Mouse (Mus musculus): ENCODE measurements around the gene Mvp. TPM values are rescaled to one million over a fixed set of nuclear protein-coding genes. Genes with fewer than 3 reads are reported as not detected.

Mvp gene
- polyA plus RNA-seq (2017; shearing (Covaris generic)) = 59.1 TPM

DNA sequence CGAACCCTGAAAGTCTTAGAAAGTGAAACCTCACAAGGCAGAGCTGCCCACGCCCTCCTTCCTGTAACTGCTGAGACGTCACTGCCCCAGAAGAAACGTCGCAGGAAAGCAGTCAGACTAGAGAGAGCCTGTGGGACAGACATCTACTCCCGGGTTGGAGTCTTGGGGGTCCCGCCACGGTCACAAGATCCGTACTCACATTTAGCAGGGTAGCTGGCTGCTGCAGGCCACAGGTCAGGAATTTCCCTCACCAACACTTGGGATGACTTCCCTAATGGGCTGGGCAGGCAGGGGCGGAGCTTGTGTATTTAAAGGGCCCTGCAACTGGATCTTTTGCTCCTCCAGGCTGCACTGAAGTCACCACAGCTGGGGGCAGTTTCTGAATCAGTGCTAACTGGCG, at the start of gene Mvp:
Mvp (minus strand) TSS at position 302 of the 400 bp plus-strand sequence.

DNA sequence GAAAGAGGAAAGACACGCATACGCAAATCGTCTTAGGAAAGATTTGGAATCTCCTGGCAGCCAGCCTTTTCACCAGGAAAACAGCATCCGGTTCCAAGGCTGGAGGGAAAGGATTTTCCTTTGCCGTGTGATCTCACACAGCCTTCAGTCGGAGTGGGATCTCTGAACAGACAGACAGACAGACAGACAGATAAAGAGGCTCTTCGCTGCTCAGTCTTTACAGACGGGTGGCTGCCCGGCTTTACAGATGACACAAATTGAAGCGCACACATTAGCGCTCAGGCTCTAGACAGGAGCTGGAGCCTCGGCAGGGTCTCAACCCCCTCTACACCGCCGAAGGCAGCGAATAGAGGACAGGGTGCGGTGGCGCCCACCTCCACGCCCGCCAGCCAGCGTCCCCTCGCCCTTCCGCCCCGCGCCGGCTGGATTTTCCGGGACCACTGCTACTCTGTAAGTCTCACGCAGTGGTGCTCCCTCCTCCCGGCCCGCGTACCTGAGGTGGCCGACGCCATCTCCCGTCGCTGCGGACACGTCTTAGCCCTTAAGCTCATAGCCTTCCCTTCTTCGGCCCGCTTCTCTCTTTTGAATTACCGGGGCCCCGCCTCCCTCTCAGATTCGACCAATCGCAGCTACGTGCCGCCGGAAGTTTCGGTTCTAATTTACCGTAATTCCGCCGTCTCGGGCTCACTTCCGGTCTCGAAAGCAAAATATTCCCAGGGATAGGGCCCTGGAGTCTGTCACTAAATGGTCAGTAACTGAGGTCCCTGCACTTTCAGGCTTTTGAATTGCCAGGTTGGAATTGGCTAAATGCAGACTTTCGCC, 27.6 kb upstream of the Mvp start, which contains the start of gene Kif22:
Kif22 (minus strand) TSS at position 621 of the 822 bp plus-strand sequence.

DNA sequence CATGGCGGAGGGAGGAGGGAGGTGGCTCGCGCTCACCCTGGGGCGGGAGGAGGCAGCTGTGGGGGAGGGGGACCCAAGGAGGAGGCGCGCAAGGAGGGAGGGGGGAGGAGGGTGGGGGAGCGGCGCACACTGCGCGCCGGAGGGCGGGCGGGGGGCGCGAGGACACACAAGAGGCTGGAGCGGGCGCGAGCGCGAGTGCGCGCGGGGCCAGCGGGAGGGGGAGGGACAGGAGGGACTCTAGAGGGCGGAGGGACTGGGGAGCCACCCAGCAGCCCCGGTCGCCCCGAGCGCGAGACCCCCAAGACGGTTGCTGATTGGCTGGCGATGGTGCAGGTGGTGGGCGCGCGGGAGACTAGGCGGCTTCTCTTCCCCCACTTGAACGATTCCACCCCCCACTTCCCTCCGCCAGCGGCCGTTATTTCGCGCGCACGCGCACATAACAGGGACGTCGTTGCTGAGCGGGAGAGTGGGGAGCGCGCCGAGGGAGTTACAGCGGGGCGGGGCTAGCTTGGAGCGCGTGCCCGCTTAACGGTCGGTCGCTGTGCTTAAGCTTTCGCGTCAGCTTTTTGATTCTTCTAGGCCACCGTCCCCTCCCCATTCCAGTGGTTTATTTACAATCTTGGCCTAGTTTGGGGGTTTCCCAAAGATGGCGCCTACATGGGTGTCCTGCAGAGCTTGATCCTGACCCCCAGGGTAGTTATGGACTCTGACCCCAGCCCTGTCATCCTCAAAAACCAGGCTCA, 12.7 kb upstream of the Mvp start, which contains the start of gene Maz:
Maz (minus strand) TSS at position 54 of the 743 bp plus-strand sequence.

DNA sequence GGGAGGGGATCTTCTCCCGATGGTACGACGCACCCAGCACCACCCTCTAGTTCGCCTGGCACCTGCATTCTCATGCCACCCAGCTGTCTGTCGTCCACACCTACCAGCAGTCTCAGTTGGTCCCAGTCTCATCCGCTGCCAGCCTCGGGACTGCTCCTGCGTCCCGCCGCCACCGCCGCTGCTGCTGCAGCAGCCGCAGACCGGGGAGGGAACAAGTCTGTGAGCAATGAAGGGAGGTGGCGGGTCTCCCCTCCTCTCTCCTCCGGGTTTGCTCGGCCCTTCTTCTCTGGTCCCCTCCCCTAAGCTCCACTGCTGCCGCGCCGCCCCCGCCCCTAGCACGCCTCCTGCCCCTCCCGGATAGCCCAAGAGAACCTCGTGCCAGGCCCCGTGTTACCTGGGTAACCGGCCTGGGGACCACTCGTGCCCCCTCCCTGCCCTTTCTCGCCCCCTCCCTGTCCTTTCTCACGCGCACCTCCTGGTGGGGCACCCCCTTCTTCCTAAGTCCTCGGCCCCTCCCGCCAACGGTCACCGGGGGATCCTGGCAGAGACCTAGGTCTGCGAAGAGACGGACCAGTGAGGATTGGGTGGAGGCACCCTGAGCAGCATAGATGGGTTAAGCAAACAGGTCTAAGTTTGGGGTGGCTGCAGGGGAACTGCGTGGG, 6.6 kb upstream of the Mvp start, which contains the start of the genes Gm42742 and Prrt2:
Gm42742 (minus strand) TSS at position 197 of the 662 bp plus-strand sequence.
Prrt2 (minus strand) TSS at position 311 of the 662 bp plus-strand sequence.

DNA sequence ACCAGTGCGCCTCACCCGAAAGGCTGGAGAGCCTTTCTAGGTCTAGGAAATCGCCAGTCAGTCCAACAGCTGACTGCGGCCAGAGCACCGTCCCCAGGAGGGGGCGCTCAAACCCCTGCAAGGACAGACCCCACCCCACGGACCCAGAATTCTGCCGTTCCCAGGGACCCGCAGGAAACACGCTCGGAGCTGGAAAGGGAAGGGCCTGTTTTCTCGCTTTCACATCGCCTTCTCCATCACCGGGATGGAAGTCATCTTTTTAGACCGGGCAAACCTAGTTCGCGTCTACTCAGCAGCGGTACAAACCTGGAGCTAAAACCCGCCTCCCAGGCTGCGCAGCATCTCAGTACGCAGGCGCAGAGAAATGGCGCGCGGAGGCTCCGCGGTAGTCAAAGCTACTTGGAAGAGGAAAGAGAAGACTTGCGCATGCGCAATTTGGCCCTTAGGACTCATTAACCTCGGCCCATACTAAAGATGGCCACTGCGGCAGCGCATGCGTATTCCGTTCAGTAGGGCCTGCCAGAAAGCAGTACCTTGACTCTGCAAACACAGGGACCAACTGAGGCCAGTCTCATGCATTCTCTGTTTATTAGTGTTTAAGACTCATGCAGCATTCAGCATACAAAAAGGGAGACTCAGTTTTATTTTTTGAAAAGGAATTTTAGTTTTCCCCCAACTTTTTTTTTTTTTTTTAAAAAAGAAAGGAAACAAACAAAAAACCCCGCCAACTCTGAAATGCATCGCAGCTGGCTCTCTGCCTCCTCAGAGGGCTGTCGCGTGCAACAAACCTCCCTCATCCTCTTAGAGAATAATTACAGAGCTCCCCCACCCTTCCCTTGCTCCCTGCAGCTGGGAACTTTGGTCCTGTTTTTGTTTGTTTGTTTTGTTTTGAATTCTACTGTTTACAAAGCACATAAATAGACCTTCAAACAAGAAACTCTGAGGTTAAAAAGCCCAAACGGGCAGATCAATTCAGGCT, 2.8 kb upstream of the Mvp start, which contains the start of gene Pagr1a:
Pagr1a (minus strand) TSS at position 382 of the 979 bp plus-strand sequence.

DNA sequence TGATC, 1.9 kb upstream of the Mvp start, which contains the start of gene Pagr1b:
Pagr1b (minus strand) TSS at position 4 of the 5 bp plus-strand sequence.

DNA sequence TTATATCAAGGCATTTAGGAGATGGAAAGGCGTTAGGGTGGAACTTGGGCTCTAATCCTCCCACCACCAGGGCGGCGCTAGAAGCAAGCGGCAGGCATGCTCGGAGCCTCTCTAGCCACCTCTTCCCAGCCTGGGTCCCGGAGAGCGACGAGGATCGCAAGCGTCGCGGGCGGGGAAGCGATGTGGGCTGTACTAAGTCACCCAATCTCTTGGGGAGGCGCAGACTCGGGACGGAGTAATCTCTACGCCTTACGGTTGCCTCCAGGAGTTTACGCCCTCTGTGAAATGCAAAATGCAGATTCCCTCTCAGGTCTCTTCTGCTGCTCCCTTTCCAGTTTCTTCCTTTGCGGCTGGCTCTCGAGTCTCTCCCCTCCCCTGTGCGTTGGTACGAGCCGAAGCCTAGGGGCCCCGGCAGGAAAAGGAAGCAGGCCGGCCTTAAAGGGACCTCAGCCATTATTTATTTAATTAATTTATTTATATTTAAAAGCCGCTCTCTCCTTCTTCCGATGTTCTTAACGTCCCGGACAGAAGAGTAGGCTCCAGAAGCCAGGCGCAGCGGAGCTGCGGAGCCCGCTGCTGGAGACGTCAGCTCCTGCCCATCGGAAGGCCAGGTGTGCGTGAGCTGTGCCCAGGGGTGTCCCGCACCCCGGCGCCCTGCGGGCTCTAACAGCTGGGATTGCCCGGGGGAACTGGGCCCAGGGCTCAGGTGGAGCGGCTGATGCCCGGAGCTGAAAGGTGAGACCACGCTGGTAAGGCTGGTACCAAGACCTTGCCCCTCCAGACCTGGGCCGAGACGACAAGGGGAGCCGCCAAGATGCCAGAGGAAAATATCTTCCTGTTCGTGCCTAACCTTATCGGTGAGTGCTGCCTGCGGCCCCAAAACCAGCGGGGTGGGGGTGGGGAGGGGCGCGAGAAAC, 38.2 kb downstream of the Mvp start, which contains the start of gene Cdiptos:
Cdiptos (minus strand) TSS at position 149 of the 917 bp plus-strand sequence.

DNA sequence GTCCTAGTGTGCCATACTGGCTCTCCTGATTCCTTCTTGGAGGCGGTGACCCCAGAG, 38.7 kb downstream of the Mvp start, which contains the start of gene Cdipt:
Cdipt (plus strand) TSS at position 22 of the 57 bp plus-strand sequence.

DNA sequence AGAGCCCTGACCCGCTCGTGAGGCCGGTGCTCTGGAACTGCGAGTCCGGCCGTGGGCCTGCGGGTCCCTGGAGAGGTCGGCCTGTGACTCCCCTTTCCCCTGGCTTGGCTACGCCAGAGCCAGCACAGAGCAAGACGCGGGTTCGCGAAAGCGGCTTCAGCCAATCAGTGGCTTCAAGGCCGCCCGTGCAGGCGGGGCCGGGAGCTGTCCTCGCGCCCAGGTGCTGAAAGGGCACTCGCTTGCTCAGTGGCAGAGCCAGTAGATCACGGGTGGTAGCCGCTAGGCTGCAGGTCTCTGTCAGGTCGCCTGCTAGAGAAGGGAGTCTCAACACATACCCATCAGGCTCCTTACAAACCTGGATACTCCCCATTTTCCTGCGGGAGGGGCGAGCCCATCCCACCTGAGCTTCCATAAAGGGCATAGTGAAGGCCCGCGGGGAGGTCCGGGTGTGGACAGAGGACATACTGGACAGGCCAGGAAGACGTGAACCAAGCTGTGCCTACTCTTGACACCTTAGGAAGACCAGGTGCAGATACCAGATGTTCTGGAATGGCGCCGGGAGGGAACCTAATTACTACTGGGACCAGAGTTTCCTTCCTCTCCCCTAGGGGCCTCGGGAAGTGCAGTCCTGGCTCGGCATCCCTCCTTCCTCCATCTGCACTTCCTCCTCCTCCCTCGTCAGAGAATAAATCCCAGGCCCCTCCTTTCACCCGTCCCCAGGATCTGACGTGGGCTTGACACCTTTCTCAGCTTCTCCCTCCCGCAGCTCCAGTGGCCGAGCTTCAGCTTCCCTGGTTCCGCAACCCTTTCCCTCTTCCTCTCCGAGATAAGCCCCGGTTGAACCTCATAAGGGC, 64.4 kb downstream of the Mvp start, which contains the start of gene Sez6l2:
Sez6l2 (plus strand) TSS at position 771 of the 854 bp plus-strand sequence.

DNA sequence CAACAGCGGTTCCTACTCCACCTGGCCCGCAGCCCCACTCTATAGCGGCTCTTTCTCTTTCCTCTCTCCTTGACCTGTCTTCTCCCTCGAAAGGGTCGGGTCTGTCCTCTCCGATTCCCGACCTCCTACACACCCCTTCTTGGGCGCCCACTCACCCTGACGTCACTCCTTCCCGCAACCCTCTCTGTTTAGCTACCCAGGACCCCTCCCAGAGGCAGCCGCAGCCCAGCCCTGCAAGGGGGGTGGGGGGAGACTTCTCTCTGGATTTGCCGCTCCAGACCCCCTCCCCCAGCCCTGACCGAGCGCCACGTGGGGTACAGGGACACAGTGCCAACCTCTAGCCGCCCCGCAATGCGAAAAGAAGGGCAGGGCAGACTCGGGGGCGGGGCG, 65.0 kb downstream of the Mvp start, which contains the start of gene Asphd1:
Asphd1 (minus strand) TSS at position 180 of the 390 bp plus-strand sequence.

Other genes with a start within 250 kb of the Mvp start
- 0.93 TPM for gene Gdpd3, start 248.3 kb downstream of the Mvp start, polyA plus RNA-seq (2017; shearing (Covaris generic))
- gene Ypel3, start 237.7 kb downstream of the Mvp start, polyA plus RNA-seq (2017; shearing (Covaris generic)) = 283 TPM
- gene Tbx6, start 233.1 kb downstream of the Mvp start, polyA plus RNA-seq (2017; shearing (Covaris generic)) = 4.4 TPM
- 420 TPM for gene Ppp4c, start 222.1 kb downstream of the Mvp start, polyA plus RNA-seq (2017; shearing (Covaris generic))
- gene Fam57b, start 217.0 kb downstream of the Mvp start, polyA plus RNA-seq (2017; shearing (Covaris generic)) = not detected
- not detected for gene 4930451I11Rik, start 183.0 kb downstream of the Mvp start, polyA plus RNA-seq (2017; shearing (Covaris generic))
- gene Doc2a, start 167.2 kb downstream of the Mvp start, polyA plus RNA-seq (2017; shearing (Covaris generic)) = not detected
- 9.9 TPM for gene Hirip3, start 152.6 kb downstream of the Mvp start, polyA plus RNA-seq (2017; shearing (Covaris generic))
- 97.3 TPM for gene Ino80e, start 152.2 kb downstream of the Mvp start, polyA plus RNA-seq (2017; shearing (Covaris generic))
- gene Taok2, start 129.9 kb downstream of the Mvp start, polyA plus RNA-seq (2017; shearing (Covaris generic)) = 61.6 TPM
- 47.8 TPM for gene Tmem219, start 91.7 kb downstream of the Mvp start, polyA plus RNA-seq (2017; shearing (Covaris generic))
- gene Kctd13, start 85.7 kb downstream of the Mvp start, polyA plus RNA-seq (2017; shearing (Covaris generic)) = 11.5 TPM
- 0.17 TPM for gene Asphd1, start 65.0 kb downstream of the Mvp start, polyA plus RNA-seq (2017; shearing (Covaris generic))
- gene Sez6l2, start 64.1 kb downstream of the Mvp start, polyA plus RNA-seq (2017; shearing (Covaris generic)) = 1.5 TPM
- gene Cdipt, start 38.7 kb downstream of the Mvp start, polyA plus RNA-seq (2017; shearing (Covaris generic)) = 320 TPM
- 2.9 TPM for gene Cdiptos, start 38.5 kb downstream of the Mvp start, polyA plus RNA-seq (2017; shearing (Covaris generic))
- gene Pagr1b, start 1.9 kb upstream of the Mvp start, polyA plus RNA-seq (2017; shearing (Covaris generic)) = 0.97 TPM
- 149 TPM for gene Pagr1a, start 2.7 kb upstream of the Mvp start, polyA plus RNA-seq (2017; shearing (Covaris generic))
- 32.7 TPM for gene Gm42742, start 6.5 kb upstream of the Mvp start, polyA plus RNA-seq (2017; shearing (Covaris generic))
- gene Prrt2, start 6.6 kb upstream of the Mvp start, polyA plus RNA-seq (2017; shearing (Covaris generic)) = 14.6 TPM
- gene Maz, start 12.4 kb upstream of the Mvp start, polyA plus RNA-seq (2017; shearing (Covaris generic)) = 24.7 TPM
- gene Kif22, start 27.9 kb upstream of the Mvp start, polyA plus RNA-seq (2017; shearing (Covaris generic)) = 18.7 TPM
- not detected for gene Zg16, start 72.7 kb upstream of the Mvp start, polyA plus RNA-seq (2017; shearing (Covaris generic))
- gene AI467606, start 76.7 kb upstream of the Mvp start, polyA plus RNA-seq (2017; shearing (Covaris generic)) = 389 TPM
- gene Qprt, start 107.6 kb upstream of the Mvp start, polyA plus RNA-seq (2017; shearing (Covaris generic)) = 19.1 TPM
- 101 TPM for gene Spn, start 123.2 kb upstream of the Mvp start, polyA plus RNA-seq (2017; shearing (Covaris generic))
- gene Cd2bp2, start 181.4 kb upstream of the Mvp start, polyA plus RNA-seq (2017; shearing (Covaris generic)) = 80.9 TPM
- gene Tbc1d10b, start 193.8 kb upstream of the Mvp start, polyA plus RNA-seq (2017; shearing (Covaris generic)) = 12.2 TPM
- 20.7 TPM for gene Mylpf, start 194.3 kb upstream of the Mvp start, polyA plus RNA-seq (2017; shearing (Covaris generic))
- 20.7 TPM for gene Zfp553, start 218.4 kb upstream of the Mvp start, polyA plus RNA-seq (2017; shearing (Covaris generic))
- gene Sept1, start 218.5 kb upstream of the Mvp start, polyA plus RNA-seq (2017; shearing (Covaris generic)) = 488 TPM
- gene Zfp771, start 229.7 kb upstream of the Mvp start, polyA plus RNA-seq (2017; shearing (Covaris generic)) = 0.43 TPM
- gene Dctpp1, start 246.1 kb upstream of the Mvp start, polyA plus RNA-seq (2017; shearing (Covaris generic)) = 48.1 TPM

Measured in activated CD4-positive, CD25-positive, alpha-beta regulatory T cell, adult 9 weeks (primary cell).